Mouse (Mus musculus) liver, embryonic 15.5 days (tissue): Measurements from ENCODE around the gene Prr23a1. TPM values are rescaled to one million over a fixed set of nuclear protein-coding genes. Genes with fewer than 3 reads are reported as not detected.
"Not testable (repeated sequence)": the region's sequence is repeated elsewhere in the genome, so short reads cannot be mapped to it uniquely, and the experiment has no call there.

ENCODE experiments used
- ATAC-seq: fragments of 200-750 bp; cut with Nextera tagmentation; 2 replicates; pipeline ENCODE4 v1.8.0; 2017; ENCODE audit warnings: moderate number of reproducible peaks, mild to moderate bottlenecking, moderate library complexity; ENCODE audit not compliant: insufficient read depth
- H3K27ac ChIP-seq: fragments of 300-500 bp; sonication (generic); replicated peaks from 2 replicates; pipeline ENCODE4 v1.5.1; 2015; ENCODE audit warnings: mild to moderate bottlenecking, inconsistent platforms
- H3K27me3 ChIP-seq: fragments of 300-500 bp; sonication (generic); 2 replicates; pipeline ENCODE4 v1.6.1; 2015; ENCODE audit warnings: mild to moderate bottlenecking, inconsistent platforms
- H3K36me3 ChIP-seq: fragments of 300-500 bp; sonication (generic); replicated peaks from 2 replicates; pipeline ENCODE4 v1.6.1; 2015; ENCODE audit warnings: moderate library complexity, mild to moderate bottlenecking, inconsistent platforms
- H3K4me1 ChIP-seq: fragments of 300-500 bp; sonication (generic); replicated peaks from 2 replicates; pipeline ENCODE4 v1.6.1; 2015; ENCODE audit warnings: inconsistent platforms
- H3K4me2 ChIP-seq: fragments of 300-500 bp; sonication (generic); 2 replicates; pipeline ENCODE4 v1.6.1; 2015; ENCODE audit warnings: moderate library complexity, mild to moderate bottlenecking, inconsistent platforms
- H3K4me3 ChIP-seq: fragments of 300-500 bp; sonication (generic); replicated peaks from 2 replicates; pipeline ENCODE4 v1.5.1; 2015; ENCODE audit warnings: mild to moderate bottlenecking, inconsistent platforms
- H3K9ac ChIP-seq: fragments of 300-500 bp; sonication (generic); 2 replicates; pipeline ENCODE4 v1.6.1; 2015; ENCODE audit warnings: moderate library complexity, mild to moderate bottlenecking, inconsistent platforms
- H3K9me3 ChIP-seq: fragments of 300-500 bp; sonication (generic); replicated peaks from 2 replicates; pipeline ENCODE4 v1.6.1; 2016; ENCODE audit warnings: inconsistent platforms
- WGBS: fragments of 180-500 bp; shearing (Covaris S2); methylation state at CpG from one replicate; pipeline ENCODE4 v1.1.7; 2015; ENCODE audit warnings: mixed read lengths; ENCODE audit not compliant: insufficient replicate concordance; 5-methylcytosine and 5-hydroxymethylcytosine counted together
- polyA plus RNA-seq: library from polyadenylated mRNA; unstranded; fragments of >200 nt; fragmentation: Nextera tagmentation; extraction: Ambion mirVana; gene quantifications from 2 replicates; pipeline ENCODE4 v1.2.1, GENCODE M21; 2015

Gene Prr23a1
- not detected in 2 replicates for polyA plus RNA-seq

DNA sequence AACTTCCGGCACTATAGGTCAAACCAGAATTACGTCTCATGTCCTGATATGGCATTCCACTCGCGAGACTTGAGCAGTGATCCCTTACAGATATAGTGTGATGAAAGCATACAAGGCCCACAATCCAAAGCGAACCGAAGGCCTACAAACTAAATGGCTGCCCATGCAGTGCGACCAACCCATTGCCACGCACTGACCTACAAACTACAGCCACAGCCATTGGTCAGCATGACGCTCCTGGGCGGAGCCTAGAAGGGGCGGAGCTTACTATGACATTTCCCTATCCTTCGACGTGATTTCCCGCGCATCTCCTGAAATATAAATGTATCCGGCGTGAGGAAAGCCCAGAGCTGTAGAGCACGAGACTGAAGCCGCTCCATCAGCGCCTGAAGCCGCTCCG is at the start of gene Prr23a1:
Gene Prr23a1, plus strand, starts transcription at position 387 of the 400 bp plus-strand sequence.
- H3K4me2 ChIP-seq: no peak within 1 kb of the TSS

DNA sequence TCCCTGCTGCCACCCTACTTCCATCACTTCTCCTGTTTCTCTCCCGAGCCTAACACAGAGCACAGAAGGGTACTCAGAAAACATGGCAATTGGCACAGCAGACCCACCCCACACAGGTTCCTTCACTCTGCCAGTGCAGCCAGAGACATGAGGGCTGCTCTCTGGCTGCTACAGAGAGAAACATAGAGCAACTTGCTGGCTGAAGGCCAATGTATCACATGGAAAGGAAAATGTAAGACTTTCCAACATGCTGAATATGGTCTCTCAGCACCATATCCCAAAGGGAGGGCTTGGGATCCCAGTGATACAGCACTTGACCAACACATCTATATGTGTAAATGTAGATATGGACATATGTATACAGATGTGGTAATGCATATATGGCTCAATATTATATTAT is 43.3 kb upstream of the Prr23a1 start:
- Histone ChIP-seq H3K4me3 (no peak overlapping the region), H3K4me2 (no peak overlapping the region), H3K27ac (no peak overlapping the region), H3K4me1 (no peaks in the 10 kb centered on the region), H3K9ac (no peak overlapping the region), H3K36me3 (no peaks in the 10 kb centered on the region), H3K9me3 (no peaks in the 10 kb centered on the region), H3K27me3 (no peaks in the 10 kb centered on the region)
- ATAC-seq: no peak
- 48% methylated on average over 1 of the region's 1 CpGs for WGBS

More for the DNA sequence above, at the start of gene Prr23a1:
- Histone ChIP-seq H3K36me3 (no peaks in the 10 kb centered on the region), H3K27ac (no peak within 1 kb of the TSS), H3K4me1 (no peaks in the 10 kb centered on the region), H3K4me3 (no peak within 1 kb of the TSS), H3K9ac (no peak within 1 kb of the TSS), H3K9me3 (no peaks in the 10 kb centered on the region), H3K27me3 (0 out of 2 replicates have a peak, but pooled peaks cover 6% of the 10 kb centered on the region)
- no peak for ATAC-seq
- 47% methylated on average over 22 of the region's 22 CpGs for WGBS

DNA sequence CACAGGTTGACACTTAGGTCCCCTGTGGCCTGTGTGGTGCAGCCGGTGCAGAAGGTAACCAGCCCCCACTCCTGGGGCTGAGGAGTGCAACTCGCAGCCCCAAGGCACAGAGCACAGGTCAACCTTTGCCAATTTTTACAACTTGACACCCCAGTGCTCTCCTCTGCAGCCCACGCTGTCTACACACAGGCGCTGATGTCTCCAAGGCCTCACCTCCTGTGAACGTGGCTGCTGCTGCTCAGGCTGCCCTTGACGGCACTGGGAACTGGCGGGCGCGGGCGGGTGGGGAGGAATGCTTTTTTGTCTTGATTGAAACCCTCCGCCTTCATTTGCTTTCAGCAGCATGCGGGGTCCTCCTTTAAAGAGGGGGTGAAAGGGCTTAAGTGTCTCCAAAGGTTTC is 38.3 kb upstream of the Prr23a1 start:
- no peak overlapping the region for H3K4me2 ChIP-seq
- 58% methylated on average over 12 of the region's 12 CpGs for WGBS

DNA sequence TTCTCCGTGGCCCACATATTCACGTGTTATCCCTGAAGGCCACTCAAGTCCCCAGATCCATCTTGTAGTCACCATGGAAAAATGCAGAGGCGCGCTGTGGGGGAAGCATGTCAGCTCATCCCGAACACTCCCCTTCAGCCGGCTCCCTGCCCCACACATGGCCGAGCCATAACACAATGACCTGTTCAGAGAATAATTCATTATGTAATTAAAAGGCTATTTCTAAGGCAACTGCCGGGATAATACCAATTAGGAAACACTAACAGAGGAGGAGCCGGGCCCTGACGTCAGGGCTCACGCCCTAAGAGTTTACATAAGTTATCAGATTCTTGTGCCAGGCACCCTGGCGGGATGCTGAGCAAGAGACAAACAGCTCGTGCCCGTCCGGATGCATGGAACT is 36.8 kb upstream of the Prr23a1 start:
- no peaks in the 10 kb centered on the region for H3K9me3 ChIP-seq
- 68% methylated on average over 15 of the region's 15 CpGs for WGBS
- no peak for ATAC-seq

More for the DNA sequence above, 38.3 kb upstream of the Prr23a1 start:
- H3K36me3 ChIP-seq: no peaks in the 10 kb centered on the region
- no peak overlapping the region for H3K9ac ChIP-seq
- no peaks in the 10 kb centered on the region for H3K9me3 ChIP-seq
- H3K4me3 ChIP-seq: no peak overlapping the region
- no peak for ATAC-seq
- H3K4me1 ChIP-seq: no peaks in the 10 kb centered on the region
- H3K27me3 ChIP-seq: no peaks in the 10 kb centered on the region
- H3K27ac ChIP-seq: no peak overlapping the region

DNA sequence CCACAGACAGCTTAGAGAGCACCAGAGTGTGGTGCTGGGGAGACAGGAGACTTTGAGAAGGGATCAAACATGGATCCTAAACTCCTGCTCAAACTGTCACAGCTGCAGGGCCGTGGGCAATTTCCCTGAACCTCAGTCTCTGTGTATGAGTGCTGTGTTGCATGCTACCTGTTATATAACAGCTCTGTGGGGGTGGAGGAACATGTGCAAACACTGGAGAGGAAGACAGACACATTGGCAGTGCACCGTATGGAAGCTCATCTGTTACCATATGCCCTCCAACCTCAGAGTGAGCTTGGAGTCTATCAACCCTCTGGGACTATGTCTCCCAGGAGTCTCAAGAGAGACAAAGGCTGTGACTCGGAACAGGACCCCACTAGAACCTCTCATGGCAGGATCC is 36.4 kb upstream of the Prr23a1 start:
- no peaks in the 10 kb centered on the region for H3K9me3 ChIP-seq
- H3K27me3 ChIP-seq: no peaks in the 10 kb centered on the region
- no peak overlapping the region for H3K27ac ChIP-seq
- no peaks in the 10 kb centered on the region for H3K4me1 ChIP-seq
- H3K9ac ChIP-seq: no peak overlapping the region
- H3K4me2 ChIP-seq: no peak overlapping the region
- H3K36me3 ChIP-seq: no peaks in the 10 kb centered on the region
- no peak for ATAC-seq
- WGBS: 50% methylated on average over 3 of the region's 3 CpGs
- no peak overlapping the region for H3K4me3 ChIP-seq

More for the DNA sequence above, 36.8 kb upstream of the Prr23a1 start:
- Histone ChIP-seq H3K27me3 (no peaks in the 10 kb centered on the region), H3K27ac (no peak overlapping the region), H3K4me3 (no peak overlapping the region), H3K9ac (no peak overlapping the region), H3K4me2 (no peak overlapping the region), H3K36me3 (no peaks in the 10 kb centered on the region), H3K4me1 (no peaks in the 10 kb centered on the region)

DNA sequence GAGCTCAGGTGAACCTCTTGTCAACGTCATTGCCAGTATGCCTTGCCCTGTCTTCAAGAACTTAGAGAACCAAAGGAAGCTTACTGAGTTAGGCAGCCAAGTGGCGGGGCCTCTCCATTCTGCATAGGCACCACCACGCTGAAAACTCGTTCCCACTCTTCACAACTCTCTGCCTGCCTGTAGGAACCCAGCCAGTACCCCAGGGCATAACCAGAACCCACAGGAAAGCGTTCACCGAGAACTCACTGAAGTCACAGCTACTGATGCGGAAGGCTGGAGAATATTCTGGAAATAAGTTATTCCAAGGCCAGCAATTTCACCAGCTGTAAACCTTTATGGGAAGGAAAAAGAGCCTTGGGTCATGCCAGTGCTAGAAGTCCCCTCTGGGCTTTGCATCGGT is 34.7 kb upstream of the Prr23a1 start:
- Histone ChIP-seq H3K4me2 (no peak overlapping the region), H3K9me3 (no peaks in the 10 kb centered on the region), H3K27ac (no peak overlapping the region), H3K4me1 (no peaks in the 10 kb centered on the region), H3K9ac (no peak overlapping the region), H3K27me3 (no peaks in the 10 kb centered on the region), H3K36me3 (no peaks in the 10 kb centered on the region), H3K4me3 (no peak overlapping the region)
- no peak for ATAC-seq
- WGBS: 65% methylated on average over 8 of the region's 8 CpGs

DNA sequence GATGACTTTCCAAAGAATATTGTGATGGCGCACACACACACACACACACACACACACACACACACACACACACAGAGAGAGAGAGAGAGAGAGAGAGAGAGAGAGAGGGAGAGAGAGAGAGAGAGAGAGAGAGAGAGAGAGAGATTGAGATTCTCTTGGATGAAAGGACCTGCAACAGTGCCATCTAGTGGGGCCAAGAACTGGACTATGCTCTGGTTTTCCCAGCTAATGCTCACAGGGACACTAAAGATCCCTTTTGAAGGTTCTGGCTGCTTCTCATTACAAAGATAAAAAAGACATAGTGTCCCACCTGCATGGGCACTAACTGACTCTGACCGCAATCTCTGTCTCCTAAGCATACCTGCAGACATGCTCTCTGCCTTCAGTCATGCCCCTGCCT is 32.8 kb upstream of the Prr23a1 start:
- WGBS: 30% methylated on average over 2 of the region's 2 CpGs

DNA sequence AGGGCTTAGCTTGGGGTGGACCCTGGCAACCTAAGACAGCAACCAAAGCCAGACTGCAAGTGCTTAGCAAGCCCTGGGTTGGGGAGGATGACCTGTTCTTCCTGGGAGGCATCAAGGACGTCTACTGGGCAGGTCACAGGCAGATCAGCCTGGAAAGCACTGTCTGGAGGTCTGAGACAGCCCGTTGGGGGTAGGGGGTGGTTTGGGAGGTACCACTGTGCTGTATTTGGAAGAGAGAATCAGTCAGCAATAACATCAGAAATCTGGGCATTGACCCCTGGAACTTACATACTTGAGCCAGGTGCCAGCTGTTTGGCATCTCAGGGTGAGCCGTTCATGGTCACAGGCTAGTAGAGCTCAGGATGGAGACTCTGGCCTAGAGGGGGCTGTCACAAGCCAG is 26.2 kb upstream of the Prr23a1 start:
- H3K9me3 ChIP-seq: no peaks in the 10 kb centered on the region
- H3K4me2 ChIP-seq: no peak overlapping the region
- no peaks in the 10 kb centered on the region for H3K27me3 ChIP-seq
- H3K4me1 ChIP-seq: no peaks in the 10 kb centered on the region
- H3K9ac ChIP-seq: no peak overlapping the region
- no peaks in the 10 kb centered on the region for H3K36me3 ChIP-seq
- WGBS: 50% methylated on average over 3 of the region's 3 CpGs
- no peak overlapping the region for H3K27ac ChIP-seq
- ATAC-seq: no peak
- H3K4me3 ChIP-seq: no peak overlapping the region

More for the DNA sequence above, 32.8 kb upstream of the Prr23a1 start:
- H3K9me3 ChIP-seq, H3K4me2 ChIP-seq, H3K36me3 ChIP-seq, H3K27ac ChIP-seq, H3K4me1 ChIP-seq, H3K4me3 ChIP-seq, H3K27me3 ChIP-seq, ATAC-seq, H3K9ac ChIP-seq: not testable (repeated sequence)

DNA sequence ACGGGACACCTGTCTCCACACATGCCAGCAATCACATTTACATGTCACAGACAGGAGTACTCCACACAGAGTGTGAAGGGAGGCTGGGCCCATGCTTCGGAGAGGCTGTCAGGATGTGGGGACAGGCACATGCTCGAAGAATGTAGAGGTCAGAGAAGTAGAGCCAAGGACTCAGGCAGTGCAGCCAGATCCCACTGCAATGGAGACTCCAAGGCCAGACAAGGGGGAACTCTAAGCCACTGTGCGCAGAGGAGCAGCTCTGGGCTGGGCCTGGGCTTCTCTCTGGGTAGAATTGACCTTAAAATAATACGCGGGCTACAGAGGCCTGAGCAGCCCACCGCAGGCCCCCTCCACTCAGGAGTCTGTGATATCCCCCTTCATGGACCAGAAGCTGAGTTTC is 24.7 kb upstream of the Prr23a1 start:
- Histone ChIP-seq H3K36me3 (no peaks in the 10 kb centered on the region), H3K27me3 (no peaks in the 10 kb centered on the region), H3K4me3 (no peak overlapping the region), H3K4me1 (no peaks in the 10 kb centered on the region), H3K4me2 (no peak overlapping the region), H3K9me3 (no peaks in the 10 kb centered on the region), H3K9ac (no peak overlapping the region), H3K27ac (no peak overlapping the region)
- ATAC-seq: no peak
- 71% methylated on average over 7 of the region's 7 CpGs for WGBS

DNA sequence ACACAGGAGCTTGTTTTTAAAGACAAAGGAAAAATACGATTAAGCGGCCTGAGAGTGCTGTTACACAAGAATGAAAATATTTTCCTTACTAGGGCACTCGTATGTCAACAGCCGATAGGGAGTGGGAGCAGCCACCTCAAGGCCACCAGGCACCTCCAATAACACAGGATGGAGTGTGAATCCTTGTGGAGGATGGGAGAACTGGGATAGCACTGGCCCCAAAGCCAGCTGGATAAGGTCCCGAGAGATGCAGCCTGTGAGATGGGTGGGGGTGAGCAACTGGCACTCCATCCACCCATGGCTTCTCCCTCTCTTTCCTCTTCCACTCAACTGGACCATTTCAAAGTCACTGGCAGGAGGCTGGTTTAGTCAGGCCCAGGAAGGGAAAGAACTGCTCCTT is 23.3 kb upstream of the Prr23a1 start:
- Histone ChIP-seq H3K36me3 (no peaks in the 10 kb centered on the region), H3K9me3 (no peaks in the 10 kb centered on the region), H3K4me2 (no peak overlapping the region), H3K27ac (no peak overlapping the region), H3K4me1 (no peaks in the 10 kb centered on the region), H3K4me3 (no peak overlapping the region), H3K9ac (no peak overlapping the region), H3K27me3 (no peaks in the 10 kb centered on the region)
- WGBS: 39% methylated on average over 5 of the region's 5 CpGs
- ATAC-seq: no peak

DNA sequence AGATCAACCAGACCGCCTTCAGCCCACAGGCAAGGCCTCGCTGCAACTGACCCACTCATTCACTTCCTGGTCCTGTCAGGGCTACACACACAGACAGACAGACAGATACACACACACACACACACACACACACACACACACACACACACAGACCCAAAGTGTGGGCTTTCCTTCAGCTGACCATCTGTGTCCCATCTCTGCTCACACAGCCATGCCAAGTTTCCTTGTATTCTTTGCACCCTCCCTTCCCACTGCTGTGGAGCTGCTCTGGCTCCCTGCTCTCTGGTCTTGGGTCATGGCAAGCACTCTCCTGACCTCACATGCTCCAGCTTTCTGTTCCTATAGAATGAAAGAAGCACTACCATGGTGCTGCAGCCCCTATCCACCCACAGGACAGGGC is 22.8 kb upstream of the Prr23a1 start:
- ATAC-seq: no peak
- no peak overlapping the region for H3K4me3 ChIP-seq
- 64% methylated on average over 2 of the region's 2 CpGs for WGBS

DNA sequence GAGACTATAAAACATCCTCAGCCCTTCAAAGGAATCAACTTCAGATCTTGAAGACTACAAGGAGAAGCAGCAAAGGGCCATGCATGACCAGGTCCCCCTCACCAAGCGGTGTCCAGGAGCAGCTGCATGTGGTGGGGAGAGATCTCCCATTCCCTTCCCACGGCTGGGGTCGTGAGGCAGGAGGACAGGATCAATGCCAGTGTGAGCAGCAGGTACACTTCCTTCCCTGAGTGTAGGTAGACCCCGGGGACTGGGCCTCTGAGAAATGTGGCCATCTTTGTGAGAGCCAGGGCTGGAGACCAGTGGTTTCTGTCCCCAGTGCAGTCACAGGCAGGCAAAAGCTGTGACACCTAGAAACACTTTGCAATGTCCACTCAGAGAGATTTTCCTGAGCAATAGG is 21.8 kb upstream of the Prr23a1 start:
- Histone ChIP-seq H3K9me3 (no peaks in the 10 kb centered on the region), H3K4me3 (no peak overlapping the region), H3K27me3 (no peaks in the 10 kb centered on the region), H3K27ac (no peak overlapping the region), H3K4me1 (no peaks in the 10 kb centered on the region), H3K4me2 (no peak overlapping the region), H3K36me3 (no peaks in the 10 kb centered on the region), H3K9ac (no peak overlapping the region)
- no peak for ATAC-seq
- 59% methylated on average over 4 of the region's 4 CpGs for WGBS

More for the DNA sequence above, 22.8 kb upstream of the Prr23a1 start:
- no peaks in the 10 kb centered on the region for H3K9me3 ChIP-seq
- H3K36me3 ChIP-seq: no peaks in the 10 kb centered on the region
- H3K27ac ChIP-seq: no peak overlapping the region
- H3K27me3 ChIP-seq: no peaks in the 10 kb centered on the region
- H3K4me1 ChIP-seq: no peaks in the 10 kb centered on the region
- H3K9ac ChIP-seq: no peak overlapping the region
- no peak overlapping the region for H3K4me2 ChIP-seq
